Mouse (Mus musculus) lung, postnatal 0 days (tissue): ENCODE results near the gene Dusp10.

Experiments used
- CTCF ChIP-seq: IDR thresholded peaks from 2 replicates; pipeline ENCODE4 v1.5.1; 2016; ENCODE audit warnings: antibody characterized with exemption, mild to moderate bottlenecking
- EP300 ChIP-seq: IDR thresholded peaks from 2 replicates; pipeline ENCODE4 v1.6.1; 2016; ENCODE audit warnings: antibody characterized with exemption, mild to moderate bottlenecking, control low read depth

- TF ChIP-seq EP300 (no peak), CTCF (no peak)
Observed at GRCm38 (mm10) chr1:184019722-184020107, 6.6 kb downstream of the Dusp10 start.
